Mouse (Mus musculus) cortical plate, adult 2 months (tissue): ENCODE measurements around the gene Fam208a.

Source experiments
- CTCF ChIP-seq: fragments of 200-500 bp; IDR thresholded peaks from 2 replicates; pipeline ENCODE4 v1.5.1; 2011; ENCODE audit warnings: mild to moderate bottlenecking, control low read depth, low read length; ENCODE audit not compliant: insufficient read depth; ENCODE audit errors: extremely low read depth
- POLR2A ChIP-seq: fragments of 200-500 bp; IDR thresholded peaks from 2 replicates; pipeline ENCODE4 v1.6.1; 2011; ENCODE audit warnings: mild to moderate bottlenecking, low read length, control low read depth; ENCODE audit not compliant: insufficient read depth; ENCODE audit errors: extremely low read depth

DNA sequence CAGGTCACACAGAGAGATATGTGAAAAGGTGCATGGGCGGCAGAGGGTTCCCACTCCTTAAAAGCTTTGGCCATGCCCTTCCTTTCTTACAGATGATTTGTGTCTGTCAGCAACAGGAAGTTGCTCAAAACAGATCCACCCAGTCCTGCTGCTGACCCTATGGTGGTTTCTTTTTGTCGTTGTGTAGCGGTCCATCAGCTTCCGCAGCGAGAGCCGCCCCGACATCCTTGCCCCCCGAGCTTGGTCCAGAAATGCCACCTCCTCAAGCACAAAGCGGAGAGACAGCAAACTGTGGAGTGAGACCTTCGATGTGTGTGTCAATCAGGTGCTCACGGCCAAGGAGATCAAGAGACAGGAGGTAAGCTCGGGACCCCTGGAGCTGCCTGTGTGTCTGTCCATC is 49.2 kb upstream of the Fam208a start:
- TF ChIP-seq POLR2A (no peak), CTCF (no peak)
